Mouse (Mus musculus) heart, postnatal 0 days (tissue): ENCODE measurements around the gene Ptprc. TPM values are rescaled to one million over a fixed set of nuclear protein-coding genes. Genes with fewer than 3 reads are reported as not detected.

Experiments used
- ATAC-seq: fragments of 200-750 bp; cut with Nextera tagmentation; 2 replicates; pipeline ENCODE4 v1.8.0; 2017; ENCODE audit warnings: low read depth, moderate number of reproducible peaks, moderate library complexity; ENCODE audit not compliant: insufficient read depth
- DNase-seq: peaks from one replicate; pipeline ENCODE4 v3.0.0-alpha.2; 2016; ENCODE audit warnings: low spot score
- H3K27ac ChIP-seq: fragments of 300-500 bp; sonication (generic); 2 replicates; pipeline ENCODE4 v1.5.1; 2014; ENCODE audit warnings: low read depth, mild to moderate bottlenecking
- H3K27me3 ChIP-seq: fragments of 300-500 bp; sonication (generic); 2 replicates; pipeline ENCODE4 v1.6.1; 2014; ENCODE audit warnings: low read length, mixed read lengths; ENCODE audit not compliant: control insufficient read depth, insufficient read depth
- H3K36me3 ChIP-seq: fragments of 300-500 bp; sonication (generic); replicated peaks from 2 replicates; pipeline ENCODE4 v1.6.1; 2014; ENCODE audit warnings: low read length, mixed read lengths; ENCODE audit not compliant: control insufficient read depth, insufficient read depth
- H3K4me1 ChIP-seq: fragments of 300-500 bp; sonication (generic); 2 replicates; pipeline ENCODE4 v1.6.1; 2014; ENCODE audit warnings: antibody characterized with exemption; ENCODE audit not compliant: control insufficient read depth, insufficient read depth
- H3K4me2 ChIP-seq: fragments of 300-500 bp; sonication (generic); 2 replicates; pipeline ENCODE4 v1.6.1; 2014; ENCODE audit warnings: low read depth, mild to moderate bottlenecking, low read length, moderate library complexity
- H3K4me3 ChIP-seq: fragments of 300-500 bp; sonication (generic); 2 replicates; pipeline ENCODE4 v1.5.1; 2014; ENCODE audit warnings: low read depth, low read length
- H3K9ac ChIP-seq: fragments of 300-500 bp; sonication (generic); replicated peaks from 2 replicates; pipeline ENCODE4 v1.6.1; 2014; ENCODE audit warnings: low read depth, low read length, mixed read lengths
- H3K9me3 ChIP-seq: fragments of 300-500 bp; sonication (generic); replicated peaks from 2 replicates; pipeline ENCODE4 v1.6.1; 2016; ENCODE audit warnings: low read length; ENCODE audit not compliant: control insufficient read depth
- CTCF ChIP-seq: IDR thresholded peaks from 2 replicates; pipeline ENCODE4 v1.5.1; 2016; ENCODE audit warnings: antibody characterized with exemption, control low read depth, low read depth
- EP300 ChIP-seq: IDR thresholded peaks from 2 replicates; pipeline ENCODE4 v1.6.1; 2016; ENCODE audit warnings: antibody characterized with exemption, low read depth
- WGBS: fragments of 180-500 bp; shearing (Covaris S2); extraction: QIAGEN DNeasy Blood & Tissue Kit; methylation state at CpG from one replicate; pipeline ENCODE4 v1.1.7; 2014; 5-methylcytosine and 5-hydroxymethylcytosine counted together
- polyA plus RNA-seq: library from polyadenylated mRNA; unstranded; fragments of >200 nt; fragmentation: Nextera tagmentation; extraction: Ambion mirVana; gene quantifications from 2 replicates; pipeline ENCODE4 v1.2.1, GENCODE M21; 2015
- total RNA-seq: library from RNA; depleted of rRNA; stranded (reverse); fragments of >200 nt; gene quantifications from 2 replicates; pipeline ENCODE4 v1.2.3, GENCODE M21; 2014; ENCODE audit warnings: low replicate concordance

Ptprc gene
- total and polyA plus RNA-seq, 2 experiments from 2014 or later = 1.2 to 2.3 TPM

GRCm38 (mm10) chr1:138131739-138132138, 43.8 kb downstream of the Ptprc start:
- TF ChIP-seq EP300 = no peak
- TF ChIP-seq CTCF = no peak
- Histone ChIP-seq H3K27me3 (no peaks in the 10 kb centered on the region), H3K9me3 (no peaks in the 10 kb centered on the region), H3K4me3 (no peak overlapping the region), H3K27ac (no peak overlapping the region), H3K9ac (no peak overlapping the region), H3K4me1 (0 out of 2 replicates have a peak, but pooled peaks cover 3% of the 10 kb centered on the region), H3K4me2 (no peak overlapping the region), H3K36me3 (no peaks in the 10 kb centered on the region)
- ATAC-seq (no peak), DNase-seq (no peak)
- 71% methylated on average over 2 of the region's 2 CpGs for WGBS

GRCm38 (mm10) chr1:138130145-138130544, 45.4 kb downstream of the Ptprc start:
- Histone ChIP-seq H3K4me3 (no peak overlapping the region), H3K4me1 (no peaks in the 10 kb centered on the region), H3K27me3 (no peaks in the 10 kb centered on the region), H3K9ac (no peak overlapping the region), H3K27ac (no peak overlapping the region), H3K9me3 (no peaks in the 10 kb centered on the region), H3K4me2 (no peak overlapping the region), H3K36me3 (no peaks in the 10 kb centered on the region)
- 55% methylated on average over 4 of the region's 4 CpGs for WGBS
- DNase-seq (no peak), ATAC-seq (no peak)
- peak; percentile 6; the same call in 1 of the 2 replicates for TF ChIP-seq CTCF
- TF ChIP-seq EP300 = no peak

- 29% methylated on average over 8 of the region's 8 CpGs for WGBS
- peak; percentile 30; the same call in 1 of the 2 replicates for ATAC-seq
- Histone ChIP-seq H3K27ac (no peak overlapping the region), H3K27me3 (no peaks in the 10 kb centered on the region), H3K9me3 (no peaks in the 10 kb centered on the region), H3K9ac (no peak overlapping the region), H3K4me1 (no peaks in the 10 kb centered on the region), H3K4me2 (peak overlapping the region; percentile 17; the same call in 1 of the 2 replicates), H3K4me3 (no peak overlapping the region), H3K36me3 (no peaks in the 10 kb centered on the region)
- TF ChIP-seq CTCF (no peak), EP300 (no peak)
- DNase-seq = peak; percentile 7
These were observed 48.7 kb downstream of the Ptprc start for GRCm38 (mm10) chr1:138126843-138127242.

- H3K4me2 ChIP-seq = no peak overlapping the region
- DNase-seq (no peak), ATAC-seq (no peak)
- H3K4me1 ChIP-seq = no peaks in the 10 kb centered on the region
- no peak overlapping the region for H3K4me3 ChIP-seq
- TF ChIP-seq CTCF (no peak), EP300 (no peak)
- no peak overlapping the region for H3K9ac ChIP-seq
- 70% methylated on average over 1 of the region's 1 CpGs for WGBS
- no peaks in the 10 kb centered on the region for H3K36me3 ChIP-seq
- H3K27ac ChIP-seq = no peak overlapping the region
- no peaks in the 10 kb centered on the region for H3K9me3 ChIP-seq
- no peaks in the 10 kb centered on the region for H3K27me3 ChIP-seq
These were observed 50.2 kb downstream of the Ptprc start for GRCm38 (mm10) chr1:138125281-138125680.

- H3K4me1 ChIP-seq = no peaks in the 10 kb centered on the region
- no peaks in the 10 kb centered on the region for H3K9me3 ChIP-seq
- H3K9ac ChIP-seq = no peak overlapping the region
- H3K36me3 ChIP-seq = no peaks in the 10 kb centered on the region
- 38% methylated on average over 3 of the region's 3 CpGs for WGBS
- no peak overlapping the region for H3K4me2 ChIP-seq
- H3K27ac ChIP-seq = no peak overlapping the region
- H3K27me3 ChIP-seq = no peaks in the 10 kb centered on the region
- H3K4me3 ChIP-seq = no peak overlapping the region
- ATAC-seq (no peak), DNase-seq (no peak)
- TF ChIP-seq CTCF (peak; percentile 24; the same call in 1 of the 2 replicates), EP300 (no peak)
These were observed 51.6 kb downstream of the Ptprc start for GRCm38 (mm10) chr1:138123866-138124265.

GRCm38 (mm10) chr1:138119895-138120294, 55.6 kb downstream of the Ptprc start:
- H3K4me2 ChIP-seq = no peak overlapping the region
- TF ChIP-seq CTCF = no peak
- no peak for TF ChIP-seq EP300
- no peaks in the 10 kb centered on the region for H3K36me3 ChIP-seq
- H3K4me3 ChIP-seq = no peak overlapping the region
- H3K27ac ChIP-seq = no peak overlapping the region
- H3K27me3 ChIP-seq = no peaks in the 10 kb centered on the region
- H3K9me3 ChIP-seq = no peaks in the 10 kb centered on the region
- H3K4me1 ChIP-seq = no peaks in the 10 kb centered on the region
- no peak overlapping the region for H3K9ac ChIP-seq
- WGBS = 54% methylated on average over 12 of the region's 12 CpGs
- DNase-seq = no peak
- ATAC-seq = no peak
